Mouse (Mus musculus) layer of hippocampus, postnatal 25 days (tissue): ENCODE data around the gene Clpsl2. TPM values are rescaled to one million over a fixed set of nuclear protein-coding genes. Genes with fewer than 3 reads are reported as not detected.
A peak's percentile ranks its signal among the peaks of the same experiment; 100 is the strongest.

Source experiments
- DNase-seq, 2 experiments: peaks; one replicate each; pipeline ENCODE4 v3.0.0; 2022; ENCODE audit warnings: mixed read lengths in 2 of 2, low spot score in 1 of 2; ENCODE audit errors: extremely low spot score in 1 of 2
- total RNA-seq, 2 experiments: library from RNA; stranded (reverse); gene quantifications; 2 replicates each; pipeline ENCODE4 v1.2.3; 2021

The Clpsl2 gene
- total RNA-seq, 2 experiments from 2014 or later, result not detected

DNA sequence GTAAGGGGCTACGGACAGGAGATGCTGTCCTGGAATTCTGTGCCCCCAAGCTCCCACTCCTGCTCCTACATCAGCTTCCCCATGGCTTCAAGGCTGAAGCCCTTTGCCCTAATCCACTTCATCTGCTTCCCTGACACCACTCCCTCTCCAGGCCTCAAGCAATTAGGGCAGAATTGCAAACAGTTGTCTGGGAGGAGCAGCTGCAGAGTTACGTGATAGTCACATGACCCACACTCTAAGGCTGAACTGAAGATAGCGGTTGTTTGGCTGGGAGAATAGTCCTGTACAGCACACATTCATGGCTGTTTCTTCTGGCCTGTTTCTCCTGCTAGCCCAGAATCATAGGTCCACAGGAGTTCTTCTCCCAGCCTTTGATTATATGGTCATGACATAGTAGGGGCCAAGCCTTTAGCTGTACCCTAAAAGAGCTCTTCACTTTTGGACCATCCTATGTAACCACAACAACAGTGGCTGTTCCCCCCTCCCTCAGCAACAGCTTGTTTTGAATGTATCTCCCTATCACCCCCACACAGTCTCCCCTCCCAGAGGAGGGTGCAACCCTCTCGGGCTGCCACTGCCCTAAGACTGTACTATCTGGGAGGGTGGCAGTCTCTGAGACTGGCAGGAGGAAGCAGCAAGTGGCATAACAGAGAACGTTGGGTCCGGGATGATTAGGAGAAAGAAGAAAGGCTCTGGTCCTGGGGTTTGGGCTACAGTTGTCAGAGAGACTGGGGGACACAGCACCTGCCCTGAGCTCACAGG is 7.6 kb downstream of the Clpsl2 start:
- no peak for DNase-seq

DNA sequence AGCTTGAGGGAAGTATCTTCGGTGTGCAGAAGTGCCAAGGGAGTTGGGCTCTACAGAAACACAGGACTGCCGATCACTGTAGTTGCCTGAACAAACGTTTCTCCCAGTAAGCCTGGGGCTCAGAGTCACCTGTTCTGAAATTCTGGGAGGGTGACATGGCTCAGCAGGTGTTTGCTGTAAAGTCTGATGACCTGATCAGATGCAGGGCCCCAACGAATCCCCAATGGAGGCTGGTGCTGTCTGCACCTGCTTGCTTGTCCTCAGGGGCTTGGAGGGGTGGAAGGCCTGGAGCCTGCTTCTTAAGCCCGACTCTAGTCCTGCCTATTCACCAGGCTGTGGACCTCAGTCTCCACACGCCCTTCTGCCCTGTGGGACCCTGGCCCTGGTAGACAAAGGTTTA is 8.6 kb downstream of the Clpsl2 start:
- DNase-seq, result no peak

DNA sequence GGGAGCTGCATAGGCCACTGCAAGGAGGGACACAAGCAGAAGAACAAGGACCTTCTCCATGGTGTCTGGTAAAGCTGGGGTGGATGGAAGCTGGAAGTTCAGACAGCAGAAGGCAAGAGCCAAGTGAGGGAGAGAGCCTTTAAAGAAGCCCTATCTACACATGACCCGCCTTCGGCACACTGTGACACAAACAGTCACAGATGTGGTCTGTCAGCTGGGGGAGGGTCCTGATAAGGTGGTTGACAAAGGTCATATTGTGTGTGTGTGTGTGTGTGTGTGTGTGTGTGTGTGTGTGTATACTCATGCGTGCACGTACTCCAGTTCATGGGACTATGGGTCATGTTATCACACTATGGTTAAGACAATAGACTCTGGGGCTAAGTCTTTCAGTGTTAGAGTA is 11.4 kb downstream of the Clpsl2 start, which contains the start of gene Clps:
TSS of gene Clps (minus strand) at position 169 of the 400 bp plus-strand sequence.
- DNase-seq, result no peak

DNA sequence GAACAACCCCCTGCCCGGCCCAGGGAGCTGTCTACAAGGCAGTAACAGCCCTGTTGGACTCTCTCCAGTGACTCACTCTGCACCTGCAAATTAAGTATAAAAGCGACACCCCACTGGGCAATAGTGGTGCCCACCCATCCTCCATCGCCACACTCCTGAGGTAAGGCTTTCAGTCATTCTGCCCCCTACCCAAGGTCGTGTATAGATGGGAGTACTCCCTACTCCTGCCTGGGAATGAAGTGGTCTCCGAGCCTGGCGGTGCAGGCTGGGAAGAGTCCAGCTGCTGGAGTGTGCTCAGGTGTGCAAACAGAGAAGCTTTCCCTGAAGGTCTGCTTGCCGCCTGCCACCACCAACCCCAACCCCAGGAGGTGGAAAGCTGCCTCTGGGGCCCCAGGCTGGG is 12.4 kb downstream of the Clpsl2 start:
- DNase-seq, result no peak

DNA sequence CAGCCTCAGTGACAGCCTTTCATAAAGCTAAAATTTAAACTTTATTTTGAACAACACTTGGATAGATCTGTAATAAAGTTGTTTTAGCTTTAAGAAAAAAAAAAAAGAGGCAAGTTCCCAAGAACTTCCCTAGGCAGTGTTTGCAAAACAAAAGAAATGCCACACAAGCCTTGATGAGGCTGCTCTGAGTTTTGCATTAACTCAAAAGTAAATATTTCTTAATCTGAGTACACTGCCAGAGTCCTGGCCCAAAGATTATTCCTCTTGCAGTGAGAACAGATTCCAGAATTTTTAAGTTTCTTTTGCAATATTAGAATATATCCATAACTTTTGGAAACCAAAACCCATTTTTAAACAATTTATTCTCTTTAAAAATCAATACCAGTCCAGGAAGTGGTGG is 16.0 kb downstream of the Clpsl2 start:
- DNase-seq, result no peak

DNA sequence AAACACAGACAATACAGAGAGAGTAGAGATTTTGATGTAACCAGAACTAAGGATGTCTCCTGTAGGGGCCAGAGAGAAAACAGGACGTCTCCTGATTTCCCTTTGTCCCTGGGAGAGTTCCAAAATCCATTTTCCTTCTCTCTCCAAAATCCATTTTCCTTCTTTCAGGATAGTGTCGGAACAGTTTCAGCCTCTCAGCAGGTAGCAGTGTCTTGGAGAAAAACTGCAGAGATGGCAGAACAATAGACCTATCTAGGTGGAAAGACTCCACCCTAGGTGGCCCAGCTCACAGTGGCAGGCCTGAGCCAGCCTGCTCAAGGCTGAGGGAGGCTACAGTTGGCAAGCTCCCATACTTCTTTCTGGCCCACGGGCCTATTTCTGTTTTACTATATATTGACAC is 18.3 kb downstream of the Clpsl2 start:
- no peak for DNase-seq

DNA sequence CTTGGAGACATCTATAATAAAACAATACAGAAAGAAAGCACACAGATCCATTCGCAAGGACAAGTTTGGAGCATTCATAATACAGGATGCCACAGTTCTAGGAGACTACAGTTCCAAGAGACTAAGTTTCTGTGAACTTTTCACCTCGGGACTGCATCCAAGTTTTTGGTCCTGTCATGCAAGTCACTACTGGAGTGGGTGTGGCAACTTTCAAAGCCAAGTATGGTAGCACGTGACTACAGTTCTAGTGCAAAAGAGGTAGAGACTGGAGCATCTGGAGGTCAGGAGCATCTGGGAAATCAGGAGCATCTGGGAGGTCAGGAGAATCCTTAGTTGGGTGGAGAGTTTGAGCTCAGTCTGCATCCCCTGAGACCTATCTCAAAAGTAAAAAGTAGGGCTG is 22.7 kb downstream of the Clpsl2 start:
- no peak for DNase-seq

DNA sequence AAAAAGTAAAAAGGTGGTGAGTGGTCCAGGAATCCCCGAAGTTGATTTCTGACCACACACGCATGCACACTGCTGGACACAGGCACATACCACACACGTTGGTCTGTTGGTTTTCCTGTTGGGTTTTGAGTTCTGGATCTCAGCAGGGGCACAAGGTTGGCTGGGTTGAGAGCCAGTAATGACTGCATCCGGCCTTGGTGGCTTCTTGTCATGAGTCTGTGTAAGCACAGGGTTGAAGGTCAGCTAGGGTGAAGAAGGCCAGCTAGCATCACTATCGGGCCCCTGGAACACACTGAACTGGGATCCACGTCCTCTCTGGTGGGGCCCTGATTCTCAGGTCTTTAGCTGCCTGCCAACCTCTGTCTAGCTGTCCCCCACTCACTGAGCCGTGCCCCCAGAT is 23.3 kb downstream of the Clpsl2 start:
- no peak for DNase-seq

DNA sequence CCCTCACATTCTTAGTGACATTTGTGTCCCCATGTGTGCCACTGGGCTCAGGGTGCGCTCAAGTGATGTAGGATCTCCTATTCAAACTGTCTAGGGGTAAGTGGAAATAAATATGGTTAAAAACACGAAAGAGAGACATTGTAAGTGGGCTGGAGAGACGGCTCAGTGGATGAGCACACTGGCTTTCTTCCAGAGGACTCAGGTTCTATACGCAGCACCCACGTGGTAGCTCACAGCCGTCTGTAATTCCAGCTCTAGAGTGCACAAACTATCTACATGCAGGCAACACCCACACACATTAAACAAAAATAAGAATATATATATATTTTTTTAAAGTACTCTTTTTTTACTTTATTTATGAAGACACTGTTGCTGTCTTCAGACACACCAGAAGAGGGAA is 23.7 kb downstream of the Clpsl2 start:
- no peak for DNase-seq

DNA sequence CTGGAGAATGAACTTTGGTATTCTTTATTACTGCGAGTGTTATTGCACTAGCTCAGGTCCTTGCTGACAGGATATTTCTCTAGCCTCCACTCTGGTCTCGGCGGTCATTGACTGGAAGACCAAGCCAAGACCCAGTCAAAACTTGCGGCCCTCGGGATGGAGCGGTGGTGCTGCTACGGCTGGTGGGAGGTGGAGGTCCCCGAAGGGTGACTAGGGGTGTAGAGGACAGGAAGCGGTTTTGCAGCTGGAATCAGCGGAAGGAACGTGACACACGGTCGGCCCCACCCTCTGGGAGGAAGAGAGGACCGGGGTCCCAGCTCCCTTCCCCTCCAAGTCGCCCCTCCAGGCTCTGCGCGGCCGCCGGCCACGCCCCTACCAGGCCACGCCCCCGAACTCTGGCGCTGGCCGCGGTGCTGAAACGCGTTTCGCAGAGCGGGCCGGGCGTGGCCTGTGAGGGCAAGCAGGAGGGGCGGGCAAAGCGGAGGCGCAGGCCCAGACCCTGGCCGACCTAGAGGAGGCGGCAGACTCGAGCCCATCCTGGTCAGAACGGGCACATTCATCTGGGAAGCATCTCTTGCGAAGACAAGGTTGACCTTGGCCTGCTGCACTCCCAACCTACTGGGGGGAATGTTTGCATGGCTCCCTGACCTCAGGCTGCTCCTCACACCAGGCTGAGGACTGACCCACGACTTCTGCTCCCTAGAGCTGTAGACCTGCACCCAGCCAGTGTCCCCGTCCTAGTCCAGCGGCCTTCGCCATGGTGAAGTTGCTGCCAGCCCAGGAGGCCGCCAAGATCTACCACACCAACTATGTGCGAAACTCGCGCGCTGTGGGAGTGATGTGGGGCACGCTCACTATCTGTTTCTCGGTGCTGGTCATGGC is 26.3 kb downstream of the Clpsl2 start, which contains the start of gene Lhfpl5:
TSS of gene Lhfpl5 (plus strand) at position 398 of the 882 bp plus-strand sequence.
- DNase-seq, result peak in 1 of 2 experiments; percentile 31

DNA sequence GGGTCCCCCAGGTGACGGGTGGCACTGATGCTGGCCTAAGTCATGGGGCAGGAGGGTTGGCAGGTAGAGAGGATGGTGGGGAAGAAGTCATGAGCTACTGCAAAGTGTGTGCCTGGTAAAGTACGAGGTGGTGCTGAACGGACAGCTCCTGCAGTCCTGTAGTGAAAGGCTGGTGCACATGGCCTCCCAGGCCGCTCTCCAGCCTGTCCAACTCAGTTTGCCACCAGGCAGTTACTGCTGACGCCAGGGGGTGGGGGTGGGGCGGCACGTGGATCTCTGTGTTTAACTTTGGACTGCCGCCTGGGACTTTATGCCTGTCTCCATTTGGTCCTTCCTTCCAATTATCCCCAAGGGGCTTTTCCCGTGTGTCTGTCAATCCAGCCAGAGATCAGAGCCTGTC is 31.2 kb downstream of the Clpsl2 start:
- DNase-seq, result peak in 1 of 2 experiments; percentile 51

DNA sequence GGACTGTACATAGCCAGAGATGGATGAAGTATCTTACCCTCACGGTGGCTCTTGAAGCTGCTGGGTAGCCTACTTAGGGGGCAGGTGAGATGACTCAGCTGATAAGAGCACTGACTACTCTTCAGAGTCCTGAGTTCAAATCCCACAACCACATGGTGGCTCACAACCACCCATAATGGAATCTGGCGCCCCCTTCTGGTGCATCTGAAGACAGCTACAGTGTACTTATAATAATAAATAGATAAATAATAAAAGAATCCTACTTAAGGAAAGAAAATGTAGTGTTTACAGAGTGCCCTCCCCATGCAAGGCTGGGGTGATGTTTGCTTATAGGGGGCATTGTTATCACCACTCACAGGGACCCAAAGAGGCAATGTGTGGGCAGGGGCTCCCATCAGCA is 31.8 kb downstream of the Clpsl2 start:
- DNase-seq, result no peak

DNA sequence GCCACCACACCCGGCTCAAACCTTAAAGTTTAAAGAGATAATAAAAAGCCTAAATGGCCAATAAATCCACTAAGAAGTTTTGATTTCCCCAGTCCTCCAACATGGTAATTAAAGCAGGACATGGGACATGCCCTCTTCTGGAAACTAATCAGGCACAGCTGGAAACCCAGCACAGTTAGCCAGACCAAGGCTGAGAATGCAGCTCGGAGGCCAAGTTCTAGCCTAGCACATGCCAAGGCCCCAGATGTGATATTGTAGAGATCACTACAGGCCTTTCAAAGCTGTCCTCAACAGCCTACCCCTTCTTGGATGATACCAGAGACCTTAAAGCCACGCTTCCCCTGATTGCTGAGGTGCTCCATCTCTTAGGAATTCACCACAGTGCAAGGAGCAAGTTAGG is 37.3 kb downstream of the Clpsl2 start:
- no peak for DNase-seq

DNA sequence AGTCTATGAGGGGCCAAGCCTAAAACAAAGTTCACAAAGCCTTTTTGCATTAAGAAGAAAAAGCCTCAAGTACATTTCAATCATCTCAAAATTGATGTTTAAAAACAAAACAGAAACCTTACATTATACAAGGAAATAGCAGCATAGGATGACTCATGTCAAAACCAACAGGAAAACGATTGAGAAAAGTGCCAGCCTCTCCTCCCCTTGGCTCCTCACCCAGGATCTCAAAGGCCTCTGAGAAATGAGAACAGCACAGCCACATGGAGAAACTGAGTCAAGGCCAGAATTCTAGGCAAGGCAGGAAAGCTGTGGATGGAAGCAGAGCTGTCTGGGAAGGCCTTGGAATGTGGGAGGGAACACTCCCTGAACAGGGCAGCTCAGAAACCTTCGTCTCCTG is 39.4 kb downstream of the Clpsl2 start:
- DNase-seq, result no peak

DNA sequence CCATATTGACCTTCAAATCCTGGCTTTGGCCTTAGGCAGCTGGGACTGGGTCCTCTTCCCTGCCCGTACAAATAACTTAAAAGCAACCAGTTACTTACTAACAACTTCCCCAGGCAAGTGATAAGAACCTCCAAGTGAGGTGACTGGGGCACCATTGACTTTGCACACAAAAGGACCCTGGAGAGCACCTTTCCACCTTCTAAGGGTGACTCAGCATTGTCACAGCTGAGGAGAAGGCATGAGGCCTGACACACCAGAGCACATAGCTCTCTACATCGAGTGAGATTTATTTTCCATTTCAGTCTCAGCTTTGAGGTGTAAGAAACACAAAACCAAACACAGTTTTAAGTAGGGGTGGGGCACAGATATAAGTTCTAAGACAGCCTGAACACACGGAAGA is 41.4 kb downstream of the Clpsl2 start:
- no peak for DNase-seq

DNA sequence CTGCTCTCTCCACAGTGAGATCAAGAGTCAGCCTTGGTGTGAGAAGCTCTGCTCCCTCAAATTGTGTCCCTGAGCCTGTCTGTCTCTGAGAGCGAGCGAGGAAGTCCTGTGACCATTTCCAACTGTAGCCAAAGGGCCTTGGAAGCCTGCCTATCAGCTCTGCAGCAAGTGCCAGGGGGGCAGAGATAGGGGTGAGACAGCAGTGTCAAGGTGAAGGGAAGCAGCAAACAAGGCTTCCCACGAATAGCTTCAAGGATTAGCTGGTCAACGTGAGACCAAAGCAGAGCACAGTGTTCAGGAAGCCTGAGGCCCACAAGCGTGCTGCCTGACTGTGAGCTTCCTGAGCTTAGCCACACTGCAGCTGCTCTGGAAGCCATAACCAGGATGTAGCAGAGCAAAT is 42.3 kb downstream of the Clpsl2 start:
- DNase-seq, result no peak

DNA sequence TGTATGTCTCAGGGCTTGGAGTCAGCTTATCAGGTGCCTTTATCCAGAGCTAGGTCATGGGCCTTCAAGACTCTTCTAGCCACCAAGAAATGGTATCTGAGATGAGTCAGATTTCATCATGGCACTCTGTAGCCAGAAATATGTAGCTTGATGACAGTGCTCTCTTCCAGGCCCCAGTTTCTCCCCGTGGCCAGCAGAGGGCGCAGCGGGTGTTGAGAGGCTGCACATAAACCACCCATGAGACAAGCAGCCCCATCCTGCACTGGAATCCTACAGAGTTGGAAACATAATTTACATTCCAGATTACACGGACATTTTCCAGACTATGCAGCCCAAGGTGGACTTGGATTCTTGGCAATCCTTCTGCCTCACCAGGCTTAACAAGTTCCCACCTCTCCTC is 43.8 kb downstream of the Clpsl2 start:
- peak; percentile 65 to 87 for DNase-seq

DNA sequence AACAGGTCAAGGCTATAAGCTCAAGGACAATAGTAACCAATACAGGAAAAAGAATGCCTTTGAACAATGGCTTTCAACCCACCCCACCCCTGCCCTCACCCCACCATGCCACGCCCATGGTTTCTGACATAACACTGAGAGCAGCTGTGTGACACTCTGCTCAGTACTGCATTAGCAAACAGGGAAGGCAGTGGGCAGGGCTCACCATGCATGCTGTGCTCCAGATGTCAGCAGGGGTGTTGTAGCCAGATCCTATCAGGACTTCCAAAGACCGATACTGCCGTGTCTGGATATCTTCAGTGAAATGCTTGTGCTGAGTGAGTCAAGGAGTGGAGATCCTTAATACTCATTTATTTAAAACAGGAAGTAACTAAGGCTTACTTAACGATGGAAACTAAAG is 44.8 kb downstream of the Clpsl2 start:
- DNase-seq, result no peak

DNA sequence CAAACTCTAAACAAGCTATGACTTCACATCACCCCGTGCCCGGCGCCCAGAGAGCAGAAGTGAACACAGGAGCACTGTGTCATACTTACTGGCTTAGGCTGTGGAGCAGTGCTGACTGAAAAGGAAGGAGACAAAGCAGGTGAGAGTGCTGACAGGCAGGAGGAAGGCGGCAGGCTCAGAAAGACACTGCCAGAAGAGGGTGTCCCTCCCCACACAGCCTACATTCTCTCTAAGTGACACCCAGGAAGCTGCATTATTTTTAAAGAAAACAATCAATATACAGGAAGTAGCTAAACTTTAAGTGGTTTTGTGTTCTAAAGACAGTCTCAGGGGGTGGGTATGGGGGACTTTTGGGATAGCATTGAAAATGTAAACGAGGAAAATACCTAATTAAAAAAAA is 51.6 kb downstream of the Clpsl2 start:
- DNase-seq, result no peak

DNA sequence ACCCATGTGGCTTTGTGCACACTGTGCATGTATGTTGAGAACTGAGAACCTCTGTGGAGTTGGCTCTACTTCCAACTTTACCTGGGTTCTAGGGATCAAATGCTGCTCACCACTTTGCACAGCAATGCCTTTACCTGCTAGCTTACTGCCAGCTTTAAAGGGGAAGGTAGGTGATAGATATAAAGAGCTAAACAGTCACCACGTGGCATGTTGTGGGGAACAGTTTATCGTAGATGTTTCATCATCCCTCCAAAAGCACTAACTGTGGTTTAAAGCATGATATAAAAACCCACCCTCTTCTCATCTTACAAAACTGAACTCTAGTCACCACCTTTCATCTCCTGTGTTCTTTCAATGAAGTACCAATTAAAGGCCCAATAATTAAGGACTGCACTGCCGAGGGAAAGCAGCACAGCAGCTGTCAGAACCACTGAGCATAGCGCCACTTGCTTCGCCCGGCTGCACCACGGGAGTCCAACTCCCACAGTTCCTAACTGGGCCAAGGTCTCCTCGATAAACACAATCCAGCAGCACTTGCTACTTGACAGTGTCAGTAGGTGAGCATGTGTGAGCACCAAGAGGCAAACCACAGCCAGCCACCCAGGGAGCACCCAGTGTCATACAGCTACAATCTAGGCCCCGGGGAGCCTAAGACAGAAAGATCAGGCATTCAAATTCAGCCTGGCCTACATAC is 52.5 kb downstream of the Clpsl2 start:
- no peak for DNase-seq
